Mouse (Mus musculus) G1E (cell line): Measurements from ENCODE around the gene Diaph3. TPM values are rescaled to one million over a fixed set of nuclear protein-coding genes. Genes with fewer than 3 reads are reported as not detected.
A peak's percentile ranks its signal among the peaks of the same experiment; 100 is the strongest.

Experiments used
- ATAC-seq: 2 replicates; pipeline ENCODE4 v1.8.0; 2016; ENCODE audit warnings: mild to moderate bottlenecking; ENCODE audit not compliant: insufficient number of reproducible peaks, poor library complexity, low FRiP score, severe bottlenecking; ENCODE audit errors: extremely low read depth
- DNase-seq: peaks from one replicate; pipeline ENCODE4 v3.0.0; 2012; ENCODE audit warnings: low spot score
- H3K27me3 ChIP-seq: 2 replicates; pipeline ENCODE4 v1.6.1; 2012; ENCODE audit warnings: mild to moderate bottlenecking, low read length, inconsistent platforms; ENCODE audit not compliant: insufficient read depth
- H3K36me3 ChIP-seq: replicated peaks from 2 replicates; pipeline ENCODE3; 2012; ENCODE audit warnings: mild to moderate bottlenecking, inconsistent platforms
- H3K4me1 ChIP-seq: 2 replicates; pipeline ENCODE4 v1.6.1; 2012; ENCODE audit warnings: low read depth, low read length, inconsistent platforms, mixed read lengths; ENCODE audit not compliant: insufficient read depth
- H3K4me3 ChIP-seq: 2 replicates; pipeline ENCODE4 v1.5.1; 2012; ENCODE audit warnings: low read depth, mild to moderate bottlenecking, inconsistent platforms, low read length, moderate library complexity, mixed read lengths
- H3K9me3 ChIP-seq: replicated peaks from 2 replicates; pipeline ENCODE4 v1.6.1; 2012; ENCODE audit warnings: inconsistent platforms
- CTCF ChIP-seq: IDR thresholded peaks from 2 replicates; pipeline ENCODE4 v1.5.1; 2012; ENCODE audit warnings: low read depth, low read length, inconsistent platforms, mixed read lengths
- GATA1 ChIP-seq: IDR thresholded peaks from 2 replicates; pipeline ENCODE4 v1.6.1; 2012; ENCODE audit warnings: borderline replicate concordance, low read length, inconsistent platforms, mixed read lengths
- GATA2 ChIP-seq: IDR thresholded peaks from 2 replicates; pipeline ENCODE4 v1.6.1; 2012; ENCODE audit warnings: low read depth, low read length, inconsistent platforms, borderline replicate concordance
- POLR2AphosphoS5 ChIP-seq: IDR thresholded peaks from 2 replicates; pipeline ENCODE4 v1.6.1; 2012; ENCODE audit warnings: low read depth, low read length, inconsistent platforms; ENCODE audit not compliant: insufficient replicate concordance
- TAL1 ChIP-seq: conservative IDR thresholded peaks from 2 replicates; pipeline ENCODE4 v1.6.1; 2012; ENCODE audit warnings: low read depth, low read length, inconsistent platforms, mixed read lengths
- polyA plus RNA-seq: library from polyadenylated mRNA; stranded (reverse); fragments of >175 nt; gene quantifications from 2 replicates; pipeline ENCODE4 v1.2.3, GENCODE M21; 2012
- total RNA-seq, 2 experiments: library from RNA; stranded (forward) in 1 of 2; stranded (reverse) in 1 of 2; fragments of 200-1000 nt in 1 of 2; fragments of >200 nt in 1 of 2; fragmentation: Nextera tagmentation in 1 of 2; gene quantifications; 2 replicates each; pipeline ENCODE4 v1.2.3; 2014 to 2017

Diaph3 gene
- total and polyA plus RNA-seq, 3 experiments, result 70.5 to 213 (median 152) TPM

GRCm38 (mm10) chr14:86889070-86889804, 251.8 kb downstream of the Diaph3 start:
- Histone ChIP-seq H3K27me3 (no peaks in the 10 kb centered on the region), H3K4me3 (no peak overlapping the region), H3K4me1 (no peaks in the 10 kb centered on the region), H3K9me3 (peaks cover 9% of the 10 kb centered on the region), H3K36me3 (peaks cover 36% of the 10 kb centered on the region)
- ATAC-seq (no peak), DNase-seq (no peak)
- no peak for TF ChIP-seq POLR2AphosphoS5
- no peak for TF ChIP-seq GATA1
- no peak for TF ChIP-seq GATA2
- no peak for TF ChIP-seq TAL1
- TF ChIP-seq CTCF, result no peak

- H3K9me3 ChIP-seq, result no peaks in the 10 kb centered on the region
- ATAC-seq, result no peak
- no peak for DNase-seq
- TF ChIP-seq GATA1, result no peak
- no peak for TF ChIP-seq CTCF
- no peak for TF ChIP-seq TAL1
- no peak for TF ChIP-seq GATA2
- TF ChIP-seq POLR2AphosphoS5, result no peak
- no peaks in the 10 kb centered on the region for H3K4me1 ChIP-seq
- H3K4me3 ChIP-seq, result no peak overlapping the region
- peaks cover 25% of the 10 kb centered on the region for H3K36me3 ChIP-seq
- no peaks in the 10 kb centered on the region for H3K27me3 ChIP-seq
Observed at GRCm38 (mm10) chr14:86885417-86886098, 255.5 kb downstream of the Diaph3 start.

GRCm38 (mm10) chr14:86869536-86869935, 271.5 kb downstream of the Diaph3 start:
- H3K9me3 ChIP-seq, result no peaks in the 10 kb centered on the region
- no peak overlapping the region for H3K4me3 ChIP-seq
- peaks cover 29% of the 10 kb centered on the region for H3K36me3 ChIP-seq
- TF ChIP-seq TAL1 (no peak), GATA1 (no peak), GATA2 (no peak), CTCF (no peak)
- DNase-seq, result no peak
- H3K27me3 ChIP-seq, result no peaks in the 10 kb centered on the region
- no peaks in the 10 kb centered on the region for H3K4me1 ChIP-seq
- ATAC-seq, result 0 out of 2 replicates have a peak, but pooled peaks have one; percentile 40

- Histone ChIP-seq H3K4me3 (no peak overlapping the region), H3K36me3 (peaks cover 39% of the 10 kb centered on the region), H3K9me3 (no peaks in the 10 kb centered on the region), H3K27me3 (no peaks in the 10 kb centered on the region), H3K4me1 (0 out of 2 replicates have a peak, but pooled peaks cover 5% of the 10 kb centered on the region)
- TF ChIP-seq GATA2, result no peak
- no peak for TF ChIP-seq TAL1
- TF ChIP-seq POLR2AphosphoS5, result no peak
- TF ChIP-seq GATA1, result no peak
- no peak for TF ChIP-seq CTCF
- ATAC-seq (no peak), DNase-seq (no peak)
Observed at GRCm38 (mm10) chr14:86867143-86867542, 273.9 kb downstream of the Diaph3 start.

GRCm38 (mm10) chr14:86864053-86864452, 277.0 kb downstream of the Diaph3 start:
- Histone ChIP-seq H3K9me3 (no peaks in the 10 kb centered on the region), H3K4me1 (0 out of 2 replicates have a peak, but pooled peaks cover 5% of the 10 kb centered on the region), H3K36me3 (peaks cover 39% of the 10 kb centered on the region), H3K4me3 (no peak overlapping the region), H3K27me3 (no peaks in the 10 kb centered on the region)
- ATAC-seq (no peak), DNase-seq (no peak)
- no peak for TF ChIP-seq CTCF
- no peak for TF ChIP-seq TAL1
- TF ChIP-seq GATA2, result no peak
- TF ChIP-seq POLR2AphosphoS5, result no peak
- TF ChIP-seq GATA1, result no peak

GRCm38 (mm10) chr14:86861277-86861946, 279.6 kb downstream of the Diaph3 start:
- no peaks in the 10 kb centered on the region for H3K9me3 ChIP-seq
- DNase-seq (no peak), ATAC-seq (no peak)
- no peak overlapping the region for H3K4me3 ChIP-seq
- H3K27me3 ChIP-seq, result no peaks in the 10 kb centered on the region
- H3K36me3 ChIP-seq, result peaks cover 33% of the 10 kb centered on the region
- H3K4me1 ChIP-seq, result 0 out of 2 replicates have a peak, but pooled peaks cover 5% of the 10 kb centered on the region
- TF ChIP-seq GATA1 (no peak), POLR2AphosphoS5 (no peak), CTCF (no peak), TAL1 (no peak), GATA2 (no peak)
